Mouse (Mus musculus) erythroid progenitor cell, adult 5-6 weeks (primary cell): ENCODE data around the gene Tas2r121. TPM values are rescaled to one million over a fixed set of nuclear protein-coding genes. Genes with fewer than 3 reads are reported as not detected.
"Not testable (repeated sequence)": the region's sequence is repeated elsewhere in the genome, so short reads cannot be mapped to it uniquely, and the experiment has no call there.

ENCODE experiments used
- ATAC-seq: replicated peaks from 2 replicates; pipeline ENCODE4 v1.8.0; 2016; ENCODE audit warnings: moderate number of reproducible peaks, mild to moderate bottlenecking, moderate TSS enrichment, inconsistent platforms; ENCODE audit not compliant: poor library complexity, low FRiP score, severe bottlenecking
- total RNA-seq, 2 experiments: library from RNA; stranded (forward) in 1 of 2; stranded (reverse) in 1 of 2; fragments of 150-400 nt in 1 of 2; fragments of 186-747, 209-891 nt in 1 of 2; gene quantifications; 2 replicates each; pipeline versions ENCODE4 v1.2.3 to v1.2.4; 2015 to 2017; ENCODE audit warnings: low replicate concordance in 2 of 2

Tas2r121 gene
- total RNA-seq (2015; ENCODE audit: low replicate concordance) (not detected in 2 replicates), total RNA-seq (2017; ENCODE audit: low replicate concordance) (not detected in 2 replicates)

- ATAC-seq, result no peak
These were observed at the start of gene Tas2r121 for GRCm38 (mm10) chr6:132700907-132701306. Gene Tas2r121 (minus strand): TSS chr6:132701007.

GRCm38 (mm10) chr6:132750206-132750605 lies 49.4 kb upstream of the Tas2r121 start:
- no peak for ATAC-seq

GRCm38 (mm10) chr6:132737935-132738334 lies 37.1 kb upstream of the Tas2r121 start, which contains the start of gene Tas2r115:
Gene Tas2r115 (minus strand): TSS chr6:132738035.
- ATAC-seq, result no peak

GRCm38 (mm10) chr6:132711828-132712227 lies 11.0 kb upstream of the Tas2r121 start, which contains the start of gene Tas2r122:
Gene Tas2r122 (minus strand): TSS chr6:132711928.
- no peak for ATAC-seq

GRCm38 (mm10) chr6:132691596-132691995 lies 9.2 kb downstream of the Tas2r121 start:
- not testable (repeated sequence) for ATAC-seq

GRCm38 (mm10) chr6:132656653-132657052 lies 44.2 kb downstream of the Tas2r121 start, which contains the start of gene Tas2r120:
Gene Tas2r120 (plus strand): TSS chr6:132656953.
- no peak for ATAC-seq

GRCm38 (mm10) chr6:132651426-132651825 lies 49.4 kb downstream of the Tas2r121 start, which contains the start of gene A630073D07Rik:
Gene A630073D07Rik (minus strand): TSS chr6:132651526.
- no peak for ATAC-seq

Other genes starting within 250 kb of the Tas2r121 start
- gene Prh1, start 131.2 kb downstream of the Tas2r121 start, total RNA-seq (2015; ENCODE audit: low replicate concordance), result not detected in 2 replicates
- not detected in 2 replicates for gene Prh1, start 131.2 kb downstream of the Tas2r121 start, total RNA-seq (2017; ENCODE audit: low replicate concordance)
- gene Prp2, start 105.1 kb downstream of the Tas2r121 start, total RNA-seq (2015; ENCODE audit: low replicate concordance), result not detected in 2 replicates
- gene Prp2, start 105.1 kb downstream of the Tas2r121 start, total RNA-seq (2017; ENCODE audit: low replicate concordance), result not detected in 2 replicates
- not detected in 2 replicates for gene A630073D07Rik, start 49.5 kb downstream of the Tas2r121 start, total RNA-seq (2015; ENCODE audit: low replicate concordance)
- not detected in 2 replicates for gene A630073D07Rik, start 49.5 kb downstream of the Tas2r121 start, total RNA-seq (2017; ENCODE audit: low replicate concordance)
- gene Tas2r120, start 44.1 kb downstream of the Tas2r121 start, total RNA-seq (2015; ENCODE audit: low replicate concordance), result not detected in 2 replicates
- not detected in 2 replicates for gene Tas2r120, start 44.1 kb downstream of the Tas2r121 start, total RNA-seq (2017; ENCODE audit: low replicate concordance)
- not detected in 2 replicates for gene Tas2r122, start 10.9 kb upstream of the Tas2r121 start, total RNA-seq (2015; ENCODE audit: low replicate concordance)
- gene Tas2r122, start 10.9 kb upstream of the Tas2r121 start, total RNA-seq (2017; ENCODE audit: low replicate concordance), result not detected in 2 replicates
- not detected in 2 replicates for gene Tas2r115, start 37.0 kb upstream of the Tas2r121 start, total RNA-seq (2015; ENCODE audit: low replicate concordance)
- gene Tas2r115, start 37.0 kb upstream of the Tas2r121 start, total RNA-seq (2017; ENCODE audit: low replicate concordance), result not detected in 2 replicates
- gene Tas2r124, start 53.7 kb upstream of the Tas2r121 start, total RNA-seq (2015; ENCODE audit: low replicate concordance), result not detected in 2 replicates
- not detected in 2 replicates for gene Tas2r124, start 53.7 kb upstream of the Tas2r121 start, total RNA-seq (2017; ENCODE audit: low replicate concordance)
- not detected in 2 replicates for gene Tas2r102, start 61.1 kb upstream of the Tas2r121 start, total RNA-seq (2015; ENCODE audit: low replicate concordance)
- gene Tas2r102, start 61.1 kb upstream of the Tas2r121 start, total RNA-seq (2017; ENCODE audit: low replicate concordance), result not detected in 2 replicates
- not detected in 2 replicates for gene Tas2r136, start 77.2 kb upstream of the Tas2r121 start, total RNA-seq (2015; ENCODE audit: low replicate concordance)
- not detected in 2 replicates for gene Tas2r136, start 77.2 kb upstream of the Tas2r121 start, total RNA-seq (2017; ENCODE audit: low replicate concordance)
- not detected in 2 replicates for gene Tas2r117, start 101.8 kb upstream of the Tas2r121 start, total RNA-seq (2015; ENCODE audit: low replicate concordance)
- not detected in 2 replicates for gene Tas2r117, start 101.8 kb upstream of the Tas2r121 start, total RNA-seq (2017; ENCODE audit: low replicate concordance)
- not detected in 2 replicates for gene Tas2r123, start 146.1 kb upstream of the Tas2r121 start, total RNA-seq (2015; ENCODE audit: low replicate concordance)
- gene Tas2r123, start 146.1 kb upstream of the Tas2r121 start, total RNA-seq (2017; ENCODE audit: low replicate concordance), result not detected in 2 replicates
- not detected in 2 replicates for gene Tas2r116, start 154.4 kb upstream of the Tas2r121 start, total RNA-seq (2015; ENCODE audit: low replicate concordance)
- not detected in 2 replicates for gene Tas2r116, start 154.4 kb upstream of the Tas2r121 start, total RNA-seq (2017; ENCODE audit: low replicate concordance)
- not detected in 2 replicates for gene Tas2r110, start 167.0 kb upstream of the Tas2r121 start, total RNA-seq (2015; ENCODE audit: low replicate concordance)
- gene Tas2r110, start 167.0 kb upstream of the Tas2r121 start, total RNA-seq (2017; ENCODE audit: low replicate concordance), result not detected in 2 replicates
- not detected in 2 replicates for gene Tas2r113, start 192.0 kb upstream of the Tas2r121 start, total RNA-seq (2015; ENCODE audit: low replicate concordance)
- not detected in 2 replicates for gene Tas2r113, start 192.0 kb upstream of the Tas2r121 start, total RNA-seq (2017; ENCODE audit: low replicate concordance)
- gene Tas2r125, start 208.6 kb upstream of the Tas2r121 start, total RNA-seq (2015; ENCODE audit: low replicate concordance), result not detected in 2 replicates
- gene Tas2r125, start 208.6 kb upstream of the Tas2r121 start, total RNA-seq (2017; ENCODE audit: low replicate concordance), result not detected in 2 replicates